Mouse (Mus musculus) right cerebral cortex, adult 2 months (tissue): Measurements from ENCODE around the gene Golga7b.

Experiments used
- DNase-seq, 2 experiments: peaks; one replicate each; pipeline ENCODE4 v3.0.0; 2021 to 2022; ENCODE audit warnings: low spot score in 2 of 2

The Golga7b gene

DNA sequence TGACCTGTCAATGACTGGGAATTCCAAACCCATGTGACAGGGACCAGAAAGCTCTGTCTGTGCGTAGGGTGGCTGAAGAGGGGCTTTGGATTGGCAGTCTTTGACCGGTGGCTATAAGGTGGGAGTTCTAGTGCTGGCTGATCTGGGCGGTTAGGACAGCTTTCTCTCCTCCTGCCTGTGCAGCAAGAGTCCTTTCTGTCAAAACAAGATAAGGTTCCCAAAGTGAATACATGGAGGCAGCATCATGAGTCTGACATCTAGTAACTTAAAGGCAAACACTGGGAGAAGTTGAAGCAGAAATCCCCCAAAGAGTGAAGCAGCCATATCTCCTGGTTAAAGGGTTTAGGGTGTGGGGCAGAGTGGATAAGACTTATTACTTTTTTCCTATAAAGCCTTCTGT, at the start of gene Golga7b:
Gene Golga7b (plus strand): TSS at position 56 of the 400 bp plus-strand sequence.
- DNase-seq: no peak

GRCm38 (mm10) chr19:42198026-42198425, 49.3 kb upstream of the Golga7b start:
- DNase-seq: no peak

- no peak for DNase-seq
These were observed 45.5 kb upstream of the Golga7b start, which contains the start of gene Sfrp5 for GRCm38 (mm10) chr19:42201696-42202381. Sfrp5 (minus strand) TSS chr19:42202252.

- DNase-seq: no peak
These were observed 44.9 kb upstream of the Golga7b start for GRCm38 (mm10) chr19:42202467-42202866.

DNA sequence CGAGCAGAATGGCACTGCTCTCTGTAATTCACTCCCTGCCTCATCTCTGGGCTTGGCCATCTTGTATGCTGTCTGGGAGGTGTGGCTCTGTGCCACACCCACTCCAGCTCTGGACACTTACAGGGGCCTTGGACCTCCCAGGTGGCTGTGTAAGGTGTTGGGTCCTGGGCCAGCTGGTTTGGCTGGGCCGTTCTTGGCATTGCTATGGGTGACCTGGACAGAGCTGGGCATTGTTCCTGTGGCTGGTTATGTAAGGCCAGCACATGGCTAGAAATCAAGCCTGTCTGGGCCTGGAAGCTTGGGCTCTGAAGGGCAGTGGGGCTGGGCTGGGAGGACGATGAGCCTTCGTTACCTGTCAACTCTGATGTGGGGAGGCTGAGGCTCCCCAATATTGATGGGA, 43.1 kb upstream of the Golga7b start:
- no peak for DNase-seq

DNA sequence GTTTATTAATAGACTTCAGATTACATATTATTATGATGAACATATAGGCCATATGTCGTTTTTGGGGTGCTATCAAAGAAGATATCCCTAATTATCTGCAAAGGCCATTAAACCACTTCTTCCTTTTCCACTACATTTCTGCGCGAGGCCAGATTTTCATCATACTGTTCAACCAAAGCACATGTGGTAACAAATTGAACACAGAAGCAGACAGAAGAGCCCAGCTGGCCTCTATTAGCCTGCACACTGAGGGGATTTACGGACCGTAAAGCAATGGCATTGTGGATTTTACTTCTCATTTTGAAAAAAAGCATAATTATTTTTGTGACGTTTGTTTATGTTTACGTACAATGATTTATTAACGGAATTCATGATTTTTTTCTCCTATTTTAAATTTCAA, 42.2 kb upstream of the Golga7b start:
- DNase-seq: no peak

DNA sequence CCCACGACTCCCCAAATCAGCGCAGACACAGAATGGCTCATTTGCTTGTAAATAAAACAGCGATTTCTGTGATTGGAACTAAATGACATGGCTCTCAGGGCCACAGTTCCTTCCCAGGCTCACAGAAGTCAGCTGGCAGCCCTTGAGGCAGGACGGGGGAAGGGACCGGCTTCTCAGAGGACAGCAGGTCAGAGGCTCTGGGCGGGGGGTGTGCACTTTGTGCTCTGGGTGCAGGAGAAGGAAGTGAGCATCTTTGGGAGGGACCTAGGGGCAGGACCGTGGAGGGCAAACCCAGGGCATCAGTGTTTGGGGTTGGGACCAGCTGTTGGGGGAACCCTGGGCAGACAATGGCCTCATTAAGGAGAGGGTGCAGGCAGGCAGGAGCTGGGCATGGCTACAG, 37.9 kb upstream of the Golga7b start:
- DNase-seq: no peak

DNA sequence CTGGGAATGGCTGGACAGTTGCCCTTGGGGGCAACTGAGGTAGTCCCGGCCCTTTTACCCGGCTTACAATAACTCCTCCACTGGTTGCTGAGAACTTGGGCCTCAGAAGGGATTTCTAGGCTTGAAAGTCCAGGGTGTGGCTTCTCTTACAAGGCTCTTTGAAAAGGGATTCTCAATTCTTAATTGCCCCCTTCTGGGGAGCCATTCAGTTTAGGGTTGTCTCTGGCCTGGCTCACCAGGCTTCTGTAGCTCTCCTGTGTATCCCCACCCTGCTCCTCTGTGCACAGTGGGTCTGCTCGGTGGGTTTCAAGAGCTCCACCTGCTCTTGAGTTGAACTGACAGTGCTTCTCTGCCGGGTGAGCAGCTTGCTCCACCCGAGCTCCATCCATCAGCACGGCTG, 37.4 kb upstream of the Golga7b start:
- no peak for DNase-seq

GRCm38 (mm10) chr19:42211936-42212335, 35.4 kb upstream of the Golga7b start:
- no peak for DNase-seq

GRCm38 (mm10) chr19:42214601-42215000, 32.8 kb upstream of the Golga7b start:
- no peak for DNase-seq

GRCm38 (mm10) chr19:42216699-42217373, 30.5 kb upstream of the Golga7b start:
- DNase-seq: no peak

DNA sequence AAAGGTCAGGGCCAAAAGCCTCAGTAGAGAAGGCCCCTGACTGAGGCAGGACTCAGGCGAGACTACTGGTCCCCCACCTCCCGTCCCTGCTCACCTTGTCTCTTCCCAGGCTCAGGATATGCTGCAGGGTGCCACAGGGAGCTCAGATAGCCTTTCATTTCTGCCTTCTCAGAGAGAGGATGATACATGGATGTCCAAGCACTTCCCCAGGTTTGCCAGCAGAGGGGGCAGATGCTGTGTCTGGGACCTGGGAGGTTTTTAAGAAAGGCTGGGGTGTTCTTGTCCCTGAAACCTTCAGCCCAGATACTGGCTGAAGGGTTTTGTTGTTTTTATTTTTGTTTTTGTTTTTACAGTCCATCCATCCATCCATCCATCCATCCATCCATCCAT, 30.0 kb upstream of the Golga7b start:
- DNase-seq: peak; percentile 48 to 72

GRCm38 (mm10) chr19:42226451-42226850, 20.9 kb upstream of the Golga7b start:
- peak; percentile 28 to 32 for DNase-seq

DNA sequence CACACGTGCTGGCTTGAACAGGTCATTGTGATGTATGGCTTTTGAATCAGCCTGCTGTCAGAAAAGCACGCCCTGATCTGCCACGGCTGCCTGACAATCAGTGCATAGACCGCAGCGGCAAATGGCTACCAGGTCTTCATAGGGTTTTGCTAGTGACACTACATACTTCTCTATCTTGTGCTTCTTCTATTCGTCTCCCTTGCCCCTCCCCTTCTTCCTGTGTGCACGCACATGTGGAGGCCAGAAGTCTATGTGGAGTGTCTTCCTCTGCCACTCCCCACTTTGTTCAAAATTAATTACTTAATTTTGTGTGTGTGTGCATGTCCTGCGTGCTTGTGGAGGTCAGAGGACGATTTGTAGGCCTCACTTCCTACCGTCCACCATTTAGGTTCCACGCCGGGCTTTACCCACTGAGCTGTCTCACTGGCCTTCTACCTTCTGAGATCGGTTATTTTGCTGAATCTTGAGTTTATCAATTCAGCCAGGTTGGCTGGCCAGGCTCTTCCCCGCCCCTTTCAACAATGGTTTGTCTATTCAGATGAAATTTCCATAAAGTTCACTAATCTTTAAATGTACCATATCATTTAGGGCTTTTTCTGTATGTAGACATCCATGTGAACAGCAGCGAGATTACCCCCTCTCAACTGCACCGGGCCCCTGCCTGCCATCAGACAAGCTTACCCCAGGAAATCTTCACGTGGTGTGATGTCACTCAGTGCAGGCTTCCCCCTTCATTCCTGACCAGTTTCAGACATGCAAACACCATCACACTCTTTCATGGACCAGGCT, 17.7 kb upstream of the Golga7b start:
- no peak for DNase-seq

GRCm38 (mm10) chr19:42230288-42230568, 17.1 kb upstream of the Golga7b start:
- DNase-seq: no peak

DNA sequence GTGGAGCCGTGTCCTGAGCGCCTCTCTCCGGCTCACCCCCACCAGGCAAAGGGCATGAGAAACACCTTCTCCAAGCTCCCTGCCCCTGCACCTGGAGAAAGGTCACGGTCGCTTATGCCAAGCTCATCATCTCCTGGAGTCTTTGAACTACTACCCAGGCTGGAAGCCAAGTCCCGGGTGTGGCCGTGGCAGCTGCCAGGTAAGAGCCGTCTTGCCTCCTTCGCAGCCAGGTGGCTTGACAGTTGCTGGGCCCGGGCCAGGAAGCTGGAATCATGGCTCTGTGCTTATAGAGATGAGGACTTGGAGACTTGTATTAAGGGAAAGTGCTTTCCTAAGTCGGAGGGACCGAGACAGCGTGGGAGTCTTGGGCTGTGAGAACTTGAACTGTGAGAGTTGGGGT, 16.4 kb upstream of the Golga7b start:
- DNase-seq: no peak

DNA sequence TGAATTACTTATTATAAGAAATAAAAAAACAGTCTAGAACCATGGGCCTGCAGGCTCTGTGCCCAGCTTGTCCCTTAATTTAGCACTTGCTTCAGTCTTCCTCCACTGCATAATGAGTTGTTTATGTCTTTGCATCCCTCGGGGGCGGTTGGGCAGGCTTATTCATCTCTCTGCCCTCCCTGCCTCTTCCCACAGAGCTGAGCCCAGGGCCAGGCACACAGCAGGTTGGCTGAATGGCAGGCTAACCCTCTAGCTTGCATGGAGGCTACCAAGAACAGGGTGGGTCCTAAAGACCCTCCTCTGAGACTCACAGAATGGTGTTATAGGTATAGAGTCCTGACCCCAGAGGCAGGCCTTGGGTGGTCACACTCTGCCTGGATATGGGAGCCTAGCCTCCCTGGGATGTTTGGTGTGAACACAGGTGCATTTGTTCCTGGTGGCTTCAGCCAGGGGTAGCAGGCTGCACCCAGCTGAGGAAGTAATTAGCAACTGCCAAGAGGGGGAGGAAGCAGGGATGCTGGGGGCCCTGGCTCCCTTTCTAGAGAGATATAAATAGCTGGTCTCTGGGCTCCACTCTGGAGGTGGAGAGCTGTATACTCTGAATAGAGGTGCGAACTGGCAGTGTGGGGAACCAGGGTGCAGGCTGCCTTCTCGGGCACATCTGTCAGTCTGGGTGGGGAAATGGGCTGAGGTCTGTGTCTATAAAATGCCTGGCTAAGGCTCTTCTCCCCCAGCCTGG, 9.6 kb upstream of the Golga7b start:
- peak; percentile 56 to 65 for DNase-seq

- DNase-seq: no peak
These were observed 9.0 kb upstream of the Golga7b start for GRCm38 (mm10) chr19:42238341-42238715.

DNA sequence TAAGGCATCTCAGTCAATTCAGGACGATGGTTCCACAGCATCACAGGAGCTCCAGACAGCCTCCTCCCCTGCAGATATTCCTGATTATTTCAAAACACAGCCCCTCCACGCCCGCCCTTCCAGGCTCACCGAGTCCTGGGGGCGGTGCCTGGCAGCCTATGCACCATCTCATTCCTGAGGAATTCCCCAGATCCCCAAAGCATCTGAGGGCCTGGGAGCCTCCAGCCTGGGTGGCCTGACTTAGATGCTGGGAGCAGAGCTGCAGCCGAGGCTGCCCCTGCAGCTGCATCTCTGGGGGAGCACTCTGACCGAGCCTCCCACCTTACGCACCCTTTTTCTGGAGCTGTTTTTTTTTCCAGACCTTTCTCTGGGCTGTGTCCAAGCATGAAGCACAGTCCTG, 6.5 kb upstream of the Golga7b start:
- DNase-seq: no peak

DNA sequence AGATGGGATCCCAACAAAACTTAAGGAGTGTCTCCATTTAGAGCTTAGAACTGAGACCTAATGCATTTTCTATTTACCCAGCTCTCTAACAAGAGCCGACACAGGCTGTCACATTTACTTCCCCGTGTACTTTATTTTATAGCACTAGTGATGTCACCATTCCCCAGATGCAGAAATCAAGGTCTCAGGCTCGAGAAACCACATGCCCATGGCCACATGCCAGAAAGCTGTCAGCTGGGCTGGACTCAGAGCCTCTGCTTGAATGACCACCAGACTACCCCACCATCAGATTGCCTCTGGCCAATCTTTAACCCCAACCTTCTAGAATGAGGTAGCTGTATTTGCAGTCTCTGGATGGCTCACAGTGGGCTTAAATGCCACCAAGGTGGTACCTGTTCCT, 4.0 kb upstream of the Golga7b start:
- DNase-seq: no peak

- DNase-seq: no peak
These were observed 748 bp upstream of the Golga7b start for GRCm38 (mm10) chr19:42246626-42247025.
